Mouse (Mus musculus): Measurements from ENCODE around the gene Med13l.

GRCm38 (mm10) chr5:118525634-118526033, 34.8 kb upstream of the Med13l start:
- TF ChIP-seq GATA1 (IDR thresholded peaks at IDR 0.05; ENCODE audit: low read length) (no peak), TAL1 (IDR thresholded peaks at IDR 0.05; ENCODE audit: low read length) (no peak)

Data from erythroblast, embryonic 14.5 days (primary cell).